Mouse (Mus musculus) forebrain, embryonic 12.5 days (tissue): ENCODE data around the gene Ednra. TPM values are rescaled to one million over a fixed set of nuclear protein-coding genes. Genes with fewer than 3 reads are reported as not detected.

Experiments
- ATAC-seq: fragments of 200-750 bp; cut with Nextera tagmentation; 2 replicates; pipeline ENCODE4 v1.8.0; 2017; ENCODE audit warnings: moderate TSS enrichment; ENCODE audit not compliant: low FRiP score
- H3K27ac ChIP-seq: fragments of 300-500 bp; sonication (generic); 2 replicates; pipeline ENCODE4 v1.5.1; 2016; ENCODE audit warnings: mild to moderate bottlenecking
- H3K27me3 ChIP-seq: fragments of 300-500 bp; sonication (generic); 2 replicates; pipeline ENCODE4 v1.6.1; 2016; ENCODE audit warnings: mild to moderate bottlenecking
- H3K36me3 ChIP-seq: fragments of 300-500 bp; sonication (generic); replicated peaks from 2 replicates; pipeline ENCODE4 v1.6.1; 2016; ENCODE audit warnings: mild to moderate bottlenecking
- H3K4me1 ChIP-seq: fragments of 300-500 bp; sonication (generic); 2 replicates; pipeline ENCODE4 v1.6.1; 2016
- H3K4me2 ChIP-seq: fragments of 300-500 bp; sonication (generic); 2 replicates; pipeline ENCODE4 v1.6.1; 2016; ENCODE audit warnings: mild to moderate bottlenecking, moderate library complexity
- H3K4me3 ChIP-seq: fragments of 300-500 bp; sonication (generic); replicated peaks from 2 replicates; pipeline ENCODE4 v1.5.1; 2016; ENCODE audit warnings: mild to moderate bottlenecking
- H3K9ac ChIP-seq: fragments of 300-500 bp; sonication (generic); 2 replicates; pipeline ENCODE4 v1.6.1; 2016; ENCODE audit warnings: mild to moderate bottlenecking
- H3K9me3 ChIP-seq: fragments of 300-500 bp; sonication (generic); 2 replicates; pipeline ENCODE4 v1.6.1; 2016
- WGBS: fragments of 180-500 bp; shearing (Covaris S2); methylation state at CpG from one replicate; pipeline ENCODE4 v1.1.7; 2016; 5-methylcytosine and 5-hydroxymethylcytosine counted together
- polyA plus RNA-seq: library from polyadenylated mRNA; unstranded; fragments of >200 nt; fragmentation: Nextera tagmentation; extraction: Ambion mirVana; gene quantifications from 2 replicates; pipeline ENCODE4 v1.2.1, GENCODE M21; 2016

The Ednra gene
- polyA plus RNA-seq, 1 experiment from 2014 or later, result 11.9 TPM

GRCm38 (mm10) chr8:77672036-77672435 lies 52.2 kb downstream of the Ednra start:
- H3K36me3 ChIP-seq, result no peaks in the 10 kb centered on the region
- 77% methylated on average over 4 of the region's 4 CpGs for WGBS
- no peaks in the 10 kb centered on the region for H3K4me1 ChIP-seq
- no peak for ATAC-seq
- H3K4me2 ChIP-seq, result no peak overlapping the region
- H3K4me3 ChIP-seq, result no peak overlapping the region
- H3K27me3 ChIP-seq, result no peaks in the 10 kb centered on the region
- H3K9ac ChIP-seq, result no peak overlapping the region
- no peaks in the 10 kb centered on the region for H3K9me3 ChIP-seq
- no peak overlapping the region for H3K27ac ChIP-seq

GRCm38 (mm10) chr8:77670612-77671363 lies 53.5 kb downstream of the Ednra start:
- Histone ChIP-seq H3K27me3 (no peaks in the 10 kb centered on the region), H3K4me3 (no peak overlapping the region), H3K9ac (no peak overlapping the region), H3K9me3 (no peaks in the 10 kb centered on the region), H3K36me3 (no peaks in the 10 kb centered on the region), H3K4me1 (no peaks in the 10 kb centered on the region), H3K27ac (no peak overlapping the region), H3K4me2 (no peak overlapping the region)
- 82% methylated on average over 4 of the region's 4 CpGs for whole genome bisulfite sequencing
- ATAC-seq, result no peak

- H3K9me3 ChIP-seq, result no peaks in the 10 kb centered on the region
- no peak overlapping the region for H3K4me2 ChIP-seq
- WGBS, result 91% methylated on average over 5 of the region's 5 CpGs
- ATAC-seq, result no peak
- no peak overlapping the region for H3K9ac ChIP-seq
- H3K27ac ChIP-seq, result no peak overlapping the region
- H3K36me3 ChIP-seq, result no peaks in the 10 kb centered on the region
- H3K4me3 ChIP-seq, result no peak overlapping the region
- H3K27me3 ChIP-seq, result no peaks in the 10 kb centered on the region
- H3K4me1 ChIP-seq, result no peaks in the 10 kb centered on the region
Observed at GRCm38 (mm10) chr8:77667916-77668315, 56.3 kb downstream of the Ednra start.

GRCm38 (mm10) chr8:77664901-77665300 lies 59.4 kb downstream of the Ednra start:
- WGBS, result 92% methylated on average over 13 of the region's 13 CpGs
- no peak overlapping the region for H3K4me2 ChIP-seq

GRCm38 (mm10) chr8:77659534-77660080 lies 64.7 kb downstream of the Ednra start:
- Histone ChIP-seq H3K27me3 (no peaks in the 10 kb centered on the region), H3K4me3 (no peak overlapping the region), H3K36me3 (no peaks in the 10 kb centered on the region), H3K9ac (no peak overlapping the region), H3K9me3 (no peaks in the 10 kb centered on the region), H3K27ac (no peak overlapping the region), H3K4me2 (no peak overlapping the region), H3K4me1 (no peaks in the 10 kb centered on the region)
- 82% methylated on average over 4 of the region's 4 CpGs for WGBS
- ATAC-seq, result no peak

More at GRCm38 (mm10) chr8:77664901-77665300, 59.4 kb downstream of the Ednra start:
- Histone ChIP-seq H3K4me3 (no peak overlapping the region), H3K27me3 (no peaks in the 10 kb centered on the region), H3K9me3 (no peaks in the 10 kb centered on the region), H3K36me3 (no peaks in the 10 kb centered on the region), H3K4me1 (no peaks in the 10 kb centered on the region), H3K27ac (no peak overlapping the region), H3K9ac (no peak overlapping the region)
- no peak for ATAC-seq

- Histone ChIP-seq H3K9ac (no peak overlapping the region), H3K27ac (no peak overlapping the region), H3K4me1 (no peaks in the 10 kb centered on the region), H3K36me3 (no peaks in the 10 kb centered on the region), H3K27me3 (no peaks in the 10 kb centered on the region), H3K9me3 (no peaks in the 10 kb centered on the region), H3K4me2 (no peak overlapping the region), H3K4me3 (no peak overlapping the region)
- 72% methylated on average over 3 of the region's 3 CpGs for whole genome bisulfite sequencing
- ATAC-seq, result no peak
Observed at GRCm38 (mm10) chr8:77658356-77658755, 65.9 kb downstream of the Ednra start.

GRCm38 (mm10) chr8:77650646-77651190 lies 73.5 kb downstream of the Ednra start:
- H3K4me1 ChIP-seq, result no peaks in the 10 kb centered on the region
- WGBS, result 78% methylated on average over 1 of the region's 1 CpGs
- no peaks in the 10 kb centered on the region for H3K27me3 ChIP-seq
- H3K4me3 ChIP-seq, result no peak overlapping the region
- no peak overlapping the region for H3K27ac ChIP-seq
- H3K36me3 ChIP-seq, result no peaks in the 10 kb centered on the region
- no peak overlapping the region for H3K4me2 ChIP-seq
- no peak overlapping the region for H3K9ac ChIP-seq
- H3K9me3 ChIP-seq, result no peaks in the 10 kb centered on the region
- ATAC-seq, result no peak

- Histone ChIP-seq H3K4me3 (no peak overlapping the region), H3K4me1 (no peaks in the 10 kb centered on the region), H3K27ac (no peak overlapping the region), H3K9ac (no peak overlapping the region), H3K9me3 (no peaks in the 10 kb centered on the region), H3K4me2 (no peak overlapping the region), H3K27me3 (no peaks in the 10 kb centered on the region), H3K36me3 (no peaks in the 10 kb centered on the region)
- WGBS, result 46% methylated on average over 5 of the region's 5 CpGs
- no peak for ATAC-seq
Observed at GRCm38 (mm10) chr8:77640093-77640839, 84.0 kb downstream of the Ednra start.

- H3K36me3 ChIP-seq, result no peaks in the 10 kb centered on the region
- no peaks in the 10 kb centered on the region for H3K4me1 ChIP-seq
- no peak overlapping the region for H3K27ac ChIP-seq
- H3K9me3 ChIP-seq, result no peaks in the 10 kb centered on the region
- ATAC-seq, result no peak
- H3K27me3 ChIP-seq, result no peaks in the 10 kb centered on the region
- H3K4me2 ChIP-seq, result no peak overlapping the region
- 87% methylated on average over 3 of the region's 3 CpGs for WGBS
- no peak overlapping the region for H3K9ac ChIP-seq
- H3K4me3 ChIP-seq, result no peak overlapping the region
Observed at GRCm38 (mm10) chr8:77637593-77637992, 86.7 kb downstream of the Ednra start.

GRCm38 (mm10) chr8:77634035-77634434 lies 90.2 kb downstream of the Ednra start:
- Histone ChIP-seq H3K4me3 (no peak overlapping the region), H3K4me2 (no peak overlapping the region), H3K4me1 (peaks cover 4% of the 10 kb centered on the region; the same call in 1 of the 2 replicates), H3K9me3 (no peaks in the 10 kb centered on the region), H3K27me3 (no peaks in the 10 kb centered on the region), H3K36me3 (no peaks in the 10 kb centered on the region), H3K27ac (no peak overlapping the region), H3K9ac (no peak overlapping the region)
- WGBS, result 80% methylated on average over 5 of the region's 5 CpGs
- ATAC-seq, result no peak

GRCm38 (mm10) chr8:77633211-77633610 lies 91.1 kb downstream of the Ednra start:
- no peak overlapping the region for H3K4me3 ChIP-seq
- H3K4me1 ChIP-seq, result peaks cover 4% of the 10 kb centered on the region; the same call in 1 of the 2 replicates
- 85% methylated on average over 2 of the region's 2 CpGs for WGBS
- no peak overlapping the region for H3K4me2 ChIP-seq
- ATAC-seq, result no peak
- H3K9me3 ChIP-seq, result no peaks in the 10 kb centered on the region
- H3K27me3 ChIP-seq, result no peaks in the 10 kb centered on the region
- H3K36me3 ChIP-seq, result no peaks in the 10 kb centered on the region
- no peak overlapping the region for H3K9ac ChIP-seq
- H3K27ac ChIP-seq, result no peak overlapping the region

- no peak for ATAC-seq
Observed at GRCm38 (mm10) chr8:77630691-77631090, 93.6 kb downstream of the Ednra start.

More at GRCm38 (mm10) chr8:77630691-77631090, 93.6 kb downstream of the Ednra start:
- no peaks in the 10 kb centered on the region for H3K9me3 ChIP-seq
- no peaks in the 10 kb centered on the region for H3K36me3 ChIP-seq
- H3K9ac ChIP-seq, result no peak overlapping the region
- H3K4me1 ChIP-seq, result peaks cover 4% of the 10 kb centered on the region; the same call in 1 of the 2 replicates
- 56% methylated on average over 3 of the region's 3 CpGs for WGBS
- no peak overlapping the region for H3K4me2 ChIP-seq
- no peak overlapping the region for H3K4me3 ChIP-seq
- H3K27ac ChIP-seq, result no peak overlapping the region
- H3K27me3 ChIP-seq, result no peaks in the 10 kb centered on the region
